Mouse (Mus musculus) neutrophil, adult 5-6 weeks (primary cell): ENCODE measurements around the gene Sds. TPM values are rescaled to one million over a fixed set of nuclear protein-coding genes. Genes with fewer than 3 reads are reported as not detected.

Experiments
- ATAC-seq: fragments of 151-379, 151-347 bp; 2 replicates; pipeline ENCODE4 v1.8.0; 2017; ENCODE audit warnings: mild to moderate bottlenecking, moderate TSS enrichment; ENCODE audit not compliant: insufficient number of reproducible peaks, poor library complexity, low FRiP score, severe bottlenecking; ENCODE audit errors: extremely low read depth
- total RNA-seq: library from RNA; stranded (forward); fragments of 200-1000 nt; gene quantifications from 2 replicates; pipeline ENCODE4 v1.2.3, GENCODE M21; 2017

The Sds gene
- total RNA-seq, 1 experiment from 2014 or later, result not detected

DNA sequence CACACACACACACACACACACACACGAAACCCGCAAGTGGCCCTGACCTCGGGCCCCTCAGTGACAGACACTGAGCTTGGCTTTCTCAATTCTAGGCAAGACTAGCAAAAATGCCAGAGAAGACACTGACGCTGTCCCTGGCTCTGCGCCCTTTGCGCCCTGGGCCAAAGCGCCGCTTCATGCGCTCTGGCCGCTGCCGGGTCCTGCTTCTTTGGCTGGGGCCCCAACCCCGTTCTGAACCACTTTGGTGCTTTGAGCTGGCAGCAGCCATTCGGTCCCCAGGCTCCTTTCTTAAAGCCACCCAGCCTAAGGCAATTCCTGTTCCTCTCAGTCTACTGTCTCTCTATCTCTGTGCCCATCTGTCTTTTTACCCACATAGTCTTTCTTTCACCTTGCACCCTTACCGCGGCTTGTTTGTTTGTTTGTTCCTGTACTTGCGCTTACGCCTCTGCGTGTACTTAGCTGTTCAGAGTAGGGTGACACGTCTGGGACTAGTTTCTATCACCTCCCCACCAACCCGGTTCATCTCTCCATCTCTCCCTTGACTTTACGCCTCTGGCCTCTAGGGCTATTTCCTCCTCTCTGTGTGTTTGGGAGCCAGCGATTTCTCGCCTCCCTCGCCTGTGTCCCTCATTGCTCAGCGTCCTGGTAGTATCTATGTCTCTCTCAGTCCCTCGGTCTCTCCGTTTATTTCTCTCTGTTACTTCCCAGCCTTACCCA is 37.2 kb upstream of the Sds start:
- ATAC-seq, result no peak

DNA sequence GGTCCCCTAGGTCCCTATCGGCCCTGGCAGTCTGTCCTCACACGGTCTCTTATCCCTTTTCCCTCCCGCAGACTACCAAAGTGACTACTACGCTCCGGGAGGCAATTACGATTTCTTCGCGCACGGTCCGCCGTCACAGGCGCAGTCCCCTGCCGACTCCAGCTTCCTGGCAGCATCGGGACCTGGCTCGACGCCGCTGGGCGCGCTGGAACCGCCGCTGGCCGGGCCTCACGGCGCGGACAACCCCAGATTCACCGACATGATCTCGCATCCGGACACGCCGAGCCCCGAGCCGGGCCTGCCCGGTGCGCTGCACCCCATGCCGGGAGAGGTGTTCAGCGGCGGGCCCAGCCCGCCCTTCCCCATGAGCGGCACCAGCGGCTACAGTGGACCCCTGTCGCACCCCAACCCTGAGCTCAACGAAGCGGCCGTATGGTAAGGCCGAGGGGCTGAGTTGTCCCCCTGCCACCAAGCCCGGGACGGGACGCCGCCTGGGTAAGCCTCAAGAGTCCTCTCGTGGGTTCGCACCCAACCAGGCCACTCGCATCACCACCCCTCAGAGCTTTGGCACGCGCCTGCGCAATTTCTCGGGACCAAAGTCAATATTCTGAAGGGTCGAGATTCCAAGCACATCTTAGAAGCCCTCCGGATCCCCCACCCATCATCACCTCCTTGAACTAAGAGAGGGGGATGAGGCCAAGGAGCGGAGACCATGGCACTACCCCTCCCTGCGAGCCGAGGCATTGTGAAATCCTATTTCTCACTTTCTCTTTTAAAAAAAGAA is 36.2 kb upstream of the Sds start:
- ATAC-seq, result no peak

- peak; percentile 28; the same call in 1 of the 2 replicates for ATAC-seq
These were observed 35.6 kb upstream of the Sds start for GRCm38 (mm10) chr5:120440733-120441132.

GRCm38 (mm10) chr5:120447305-120447704 is 29.0 kb upstream of the Sds start:
- no peak for ATAC-seq

- ATAC-seq, result no peak
These were observed 21.5 kb upstream of the Sds start for GRCm38 (mm10) chr5:120454756-120455337.

DNA sequence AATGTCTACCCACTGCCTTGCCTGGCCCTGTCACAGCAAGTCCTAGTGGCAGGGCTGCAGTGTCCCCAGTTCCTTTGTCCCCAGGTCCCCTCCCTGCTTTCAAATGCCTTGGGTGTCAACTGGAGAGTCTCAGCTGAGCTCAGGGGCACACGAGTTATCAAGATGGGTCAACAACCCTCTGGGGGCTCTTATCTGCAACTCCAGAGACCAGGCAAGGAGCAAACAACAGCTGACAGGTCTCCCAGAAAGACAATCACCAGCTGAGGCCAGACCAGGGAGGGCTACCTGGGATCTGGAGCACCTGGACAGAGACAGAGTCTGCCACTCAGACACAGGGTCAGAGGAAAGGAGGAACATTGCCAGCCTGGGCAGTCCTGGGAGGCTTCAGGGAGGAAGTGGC is 20.1 kb upstream of the Sds start:
- no peak for ATAC-seq

DNA sequence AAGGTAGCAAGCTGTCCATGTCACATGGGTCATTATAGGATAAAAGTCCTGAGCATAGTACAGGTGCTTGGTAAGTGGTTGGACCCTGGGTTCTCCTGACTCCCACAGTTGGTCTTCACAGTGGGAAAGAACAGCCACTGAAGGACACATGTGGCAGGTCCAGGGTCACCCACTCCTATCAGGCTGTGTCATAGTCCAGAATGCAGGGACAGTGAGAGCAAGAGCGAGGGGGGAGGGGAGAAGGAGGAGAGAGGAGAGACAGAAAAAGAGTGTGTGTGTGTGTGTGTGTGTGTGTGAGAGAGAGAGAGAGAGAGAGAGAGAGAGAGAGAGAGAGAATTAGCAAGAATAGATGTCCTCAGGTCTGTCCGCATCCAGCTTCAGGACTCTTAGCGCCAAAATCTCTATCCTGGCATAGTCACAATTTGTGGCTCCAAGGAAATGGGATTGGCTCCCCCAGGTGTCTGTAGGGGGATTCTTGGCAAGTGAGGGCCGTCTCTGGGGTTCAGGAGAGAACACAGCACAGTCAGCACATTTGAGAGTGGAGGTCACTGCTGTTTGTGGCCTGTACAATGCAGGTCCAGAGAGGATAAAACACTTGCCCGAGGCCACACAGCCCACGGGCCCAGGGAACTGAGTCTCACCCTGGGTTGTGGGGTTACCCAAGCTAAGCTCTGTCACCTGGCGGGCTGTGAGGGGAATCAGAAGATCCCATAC is 19.3 kb upstream of the Sds start:
- no peak for ATAC-seq

GRCm38 (mm10) chr5:120457628-120458027 is 18.7 kb upstream of the Sds start:
- no peak for ATAC-seq

- ATAC-seq, result no peak
These were observed 17.2 kb upstream of the Sds start for GRCm38 (mm10) chr5:120459133-120459532.

DNA sequence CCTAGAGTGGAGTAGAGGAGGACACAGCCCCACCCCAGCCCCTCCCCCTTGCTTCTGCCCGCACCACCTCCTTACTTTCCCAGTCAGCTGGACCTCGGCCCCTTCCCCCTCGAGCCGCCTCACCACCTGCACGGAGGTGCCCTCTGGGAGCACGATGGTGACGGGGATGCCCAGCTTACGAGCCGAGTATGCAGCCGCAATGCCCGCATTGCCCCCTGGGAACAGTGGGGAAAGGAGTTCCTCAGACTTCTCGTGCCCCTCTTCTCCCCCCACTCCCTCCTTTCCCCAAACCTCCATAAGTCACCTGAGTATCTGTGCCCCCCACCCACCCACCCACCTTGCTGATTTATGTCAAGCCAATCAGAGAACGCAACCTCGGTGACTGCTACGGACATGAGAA is 14.4 kb upstream of the Sds start:
- ATAC-seq, result no peak

GRCm38 (mm10) chr5:120464321-120464720 is 12.0 kb upstream of the Sds start:
- no peak for ATAC-seq

GRCm38 (mm10) chr5:120465062-120465461 is 11.3 kb upstream of the Sds start:
- ATAC-seq, result no peak

- no peak for ATAC-seq
These were observed 10.5 kb upstream of the Sds start for GRCm38 (mm10) chr5:120465860-120466259.

DNA sequence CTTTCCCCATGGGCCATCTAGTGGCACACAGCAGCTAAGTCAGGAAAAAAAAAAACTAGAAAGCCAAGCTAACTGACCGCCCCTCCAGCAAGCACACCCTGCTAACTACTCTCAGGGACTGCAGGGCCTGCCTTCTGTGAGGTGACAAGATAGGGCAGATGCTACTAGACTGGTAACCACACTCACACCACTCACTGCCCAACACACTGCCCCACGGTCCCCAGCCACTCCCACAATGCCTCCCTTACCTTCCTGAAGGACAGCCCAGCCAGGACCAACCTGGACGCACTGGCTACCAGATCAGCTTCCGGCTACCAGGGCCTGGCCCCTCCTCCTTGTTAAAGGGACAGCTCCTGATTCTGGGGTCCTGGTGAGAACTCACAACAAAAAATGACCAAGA is 9.3 kb upstream of the Sds start:
- ATAC-seq, result no peak

DNA sequence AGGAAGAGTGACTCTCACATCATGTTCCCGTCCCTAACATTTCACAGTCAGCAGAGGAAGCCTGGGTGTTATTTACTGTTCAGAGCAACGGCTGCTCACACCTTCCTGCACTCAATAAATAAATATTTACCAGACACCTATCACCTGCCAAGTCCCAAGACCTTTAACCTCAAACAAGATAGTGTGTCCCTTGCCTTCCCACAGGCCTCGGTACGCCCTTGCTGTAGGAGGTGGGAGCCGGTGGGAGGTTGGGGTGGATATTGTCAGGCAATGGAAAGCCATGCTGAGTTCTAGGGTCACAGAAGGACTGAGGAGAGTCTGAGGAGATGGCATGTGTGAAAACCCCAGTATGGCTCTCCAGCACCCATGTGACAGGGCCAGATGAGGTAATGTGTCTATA is 8.0 kb upstream of the Sds start:
- no peak for ATAC-seq

GRCm38 (mm10) chr5:120468830-120469229 is 7.5 kb upstream of the Sds start:
- ATAC-seq, result no peak

DNA sequence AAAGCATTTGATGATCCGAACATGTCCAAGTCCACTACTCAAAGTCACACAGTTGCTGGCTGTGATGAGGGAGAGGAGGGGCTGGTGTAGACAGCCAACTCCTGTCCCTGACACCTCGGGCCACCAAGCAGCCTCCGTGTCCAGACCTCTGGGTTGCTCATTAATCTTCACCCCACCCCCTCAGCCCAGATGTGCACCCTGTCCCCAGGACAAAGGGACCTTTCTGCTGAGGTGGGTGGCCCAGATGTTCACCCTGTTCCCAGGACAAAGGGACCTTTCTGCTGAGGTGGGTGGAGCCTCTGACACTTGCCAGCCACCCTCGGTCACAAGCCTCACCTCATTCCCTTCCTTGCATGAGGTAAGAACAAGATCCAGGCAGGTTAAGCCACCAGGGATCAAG is 4.8 kb upstream of the Sds start:
- ATAC-seq, result no peak

DNA sequence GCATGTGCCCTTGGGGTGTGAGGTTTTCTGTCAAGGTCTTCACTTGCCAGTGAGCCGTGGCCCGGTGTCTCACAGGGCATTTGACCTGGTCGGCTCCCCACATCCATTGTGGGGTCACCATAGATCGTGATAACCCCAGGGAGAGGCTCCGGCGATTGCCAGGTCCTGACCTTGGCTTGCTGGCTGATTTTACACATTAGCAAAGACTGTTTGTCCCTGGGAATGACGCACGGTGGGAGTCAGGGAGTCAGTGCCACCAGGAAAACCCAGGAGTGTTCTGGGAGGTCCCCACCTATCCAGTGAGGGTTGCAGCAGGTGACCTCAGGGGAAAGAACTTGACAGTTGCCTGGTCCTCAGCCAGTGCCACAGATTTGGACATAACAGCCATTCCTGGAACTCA is 3.6 kb upstream of the Sds start, which contains the start of gene Sdsl:
TSS of gene Sdsl (minus strand) at position 41 of the 400 bp plus-strand sequence.
- no peak for ATAC-seq

DNA sequence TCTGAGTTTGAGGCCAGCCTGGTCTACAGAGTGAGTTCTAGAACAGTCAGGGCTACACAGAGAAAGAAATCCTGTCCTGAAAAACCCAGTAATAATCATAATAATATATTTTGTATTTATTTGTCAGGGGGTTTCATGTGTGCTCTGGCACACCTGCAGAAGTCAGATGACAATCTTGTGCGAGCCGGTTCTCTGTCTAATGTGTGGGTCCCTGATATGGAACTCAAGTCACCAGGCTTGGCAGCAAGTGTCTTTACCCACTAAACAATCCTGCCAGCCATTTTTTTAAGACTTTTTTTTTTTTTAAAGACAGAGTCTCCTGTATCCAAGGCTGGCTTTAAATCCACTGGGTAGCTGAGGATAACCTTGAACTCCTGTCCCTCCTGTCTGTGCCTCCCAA is 3.0 kb upstream of the Sds start:
- no peak for ATAC-seq
